Mouse (Mus musculus): ENCODE measurements around the gene Rnf220. TPM values are rescaled to one million over a fixed set of nuclear protein-coding genes. Genes with fewer than 3 reads are reported as not detected.

Rnf220 gene
- polyA plus RNA-seq, 1 experiment: 217 TPM

DNA sequence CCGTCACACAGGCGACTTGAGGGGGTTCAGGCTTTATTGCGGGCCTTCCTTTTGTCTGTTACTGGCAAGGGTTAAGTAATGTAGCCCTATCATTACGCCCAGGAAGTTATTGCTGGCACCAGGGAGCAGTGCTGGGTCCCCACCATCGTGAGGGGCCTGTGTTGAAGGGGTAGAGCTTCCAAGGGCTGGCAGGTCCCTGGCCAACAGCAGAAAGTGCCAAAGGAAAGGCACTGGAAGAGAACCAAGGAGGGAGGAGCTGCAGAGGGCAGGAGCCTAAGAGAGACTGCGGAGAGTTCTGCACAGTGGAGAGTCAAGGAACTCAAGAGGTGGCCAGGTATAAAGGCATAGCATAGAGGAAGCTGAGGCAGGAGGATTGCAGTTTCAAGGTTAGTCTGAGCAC lies 242.2 kb downstream of the Rnf220 start:
- Histone ChIP-seq H3K4me3 (ENCODE audit: insufficient read depth, low read length) (no peak overlapping the region), H3K27ac (ENCODE audit: insufficient read depth, low read length) (no peak overlapping the region), H3K4me1 (ENCODE audit: control insufficient read depth, insufficient read depth, low read length) (no peaks in the 10 kb centered on the region; the same call in 1 of the 2 replicates)
- no peak for TF ChIP-seq CTCF (IDR thresholded peaks at IDR 0.05; ENCODE audit: extremely low read depth, insufficient read depth, low read length)
- TF ChIP-seq POLR2A (IDR thresholded peaks at IDR 0.05; ENCODE audit: extremely low read depth, insufficient read depth, low read length): no peak

DNA sequence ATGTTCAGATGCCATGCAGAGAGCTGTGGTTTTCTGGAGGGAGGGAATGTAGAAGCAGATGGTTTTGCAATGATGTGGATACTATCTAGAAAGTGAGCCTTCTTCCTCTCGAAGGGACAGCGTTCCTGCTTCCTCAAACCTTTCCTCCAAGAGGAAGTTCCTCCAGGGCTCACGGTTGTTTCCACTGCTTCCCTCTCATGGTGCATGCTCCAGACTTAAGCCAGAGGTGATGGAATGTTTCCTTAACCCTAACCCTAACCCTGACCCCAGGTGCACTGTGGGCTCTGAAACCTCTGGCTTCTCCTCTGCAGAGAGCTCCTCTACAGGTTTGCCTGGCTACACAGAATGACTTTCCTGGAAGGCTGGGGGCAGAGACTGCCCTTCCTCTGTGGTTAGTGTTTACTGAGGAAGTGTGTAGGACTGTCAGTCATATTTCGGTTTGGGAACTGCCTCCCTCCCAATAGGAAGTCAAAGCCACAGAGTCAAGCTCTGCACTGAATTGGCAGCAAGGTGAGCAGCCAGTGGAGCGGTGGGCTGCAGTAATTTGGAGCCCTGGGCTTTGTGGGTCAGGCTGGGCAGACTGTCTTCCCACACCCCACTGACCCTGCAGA lies 242.7 kb downstream of the Rnf220 start:
- TF ChIP-seq CTCF (IDR thresholded peaks at IDR 0.05; ENCODE audit: extremely low read depth, insufficient read depth, low read length): no peak
- TF ChIP-seq POLR2A (IDR thresholded peaks at IDR 0.05; ENCODE audit: extremely low read depth, insufficient read depth, low read length): no peak
- Histone ChIP-seq H3K27ac (ENCODE audit: insufficient read depth, low read length) (no peak overlapping the region), H3K4me1 (ENCODE audit: control insufficient read depth, insufficient read depth, low read length) (no peaks in the 10 kb centered on the region; the same call in 1 of the 2 replicates), H3K4me3 (ENCODE audit: insufficient read depth, low read length) (no peak overlapping the region)

DNA sequence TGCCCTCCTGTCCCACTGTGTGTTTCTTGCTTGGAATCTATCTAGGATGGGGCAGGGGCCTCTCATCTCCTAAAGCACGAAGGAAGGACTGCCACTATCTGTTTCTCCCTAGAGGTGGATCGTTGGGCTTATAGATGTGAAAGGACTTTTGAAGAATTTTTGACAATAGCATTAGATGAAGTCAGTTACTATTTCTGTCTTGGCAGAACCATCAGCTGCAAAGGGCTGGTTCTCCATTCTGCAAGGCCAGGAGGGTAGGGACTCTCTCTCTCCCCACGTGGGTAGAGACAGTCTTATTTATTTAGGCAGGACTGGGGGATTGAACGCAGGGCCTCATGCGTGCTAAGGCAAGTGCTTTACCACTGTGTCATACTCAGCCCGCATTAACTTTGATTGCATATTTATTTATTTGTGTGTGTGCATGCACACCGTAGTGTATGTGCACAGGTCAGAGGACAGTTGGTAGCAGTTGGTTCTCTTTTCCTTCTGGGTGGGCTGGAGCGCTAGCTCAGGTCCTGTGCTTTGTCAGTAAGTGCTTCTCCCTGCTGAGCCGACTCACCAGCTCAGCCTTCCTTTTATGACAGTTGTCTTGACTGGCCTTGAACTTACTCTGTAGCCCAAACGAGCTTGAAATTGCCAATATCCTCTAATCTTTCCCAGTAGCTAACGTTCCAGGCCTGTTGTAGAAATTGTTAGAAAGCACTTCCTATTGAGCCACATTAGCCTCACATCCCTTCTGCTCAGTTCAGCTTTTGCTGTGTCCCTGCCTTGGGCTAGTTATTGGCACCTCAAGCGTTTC lies 243.4 kb downstream of the Rnf220 start:
- no peak overlapping the region for H3K27ac ChIP-seq (ENCODE audit: insufficient read depth, low read length)
- H3K4me1 ChIP-seq (ENCODE audit: control insufficient read depth, insufficient read depth, low read length): no peaks in the 10 kb centered on the region; the same call in 1 of the 2 replicates
- no peak overlapping the region for H3K4me3 ChIP-seq (ENCODE audit: insufficient read depth, low read length)
- TF ChIP-seq CTCF (IDR thresholded peaks at IDR 0.05; ENCODE audit: extremely low read depth, insufficient read depth, low read length): no peak
- TF ChIP-seq POLR2A (IDR thresholded peaks at IDR 0.05; ENCODE audit: extremely low read depth, insufficient read depth, low read length): no peak

DNA sequence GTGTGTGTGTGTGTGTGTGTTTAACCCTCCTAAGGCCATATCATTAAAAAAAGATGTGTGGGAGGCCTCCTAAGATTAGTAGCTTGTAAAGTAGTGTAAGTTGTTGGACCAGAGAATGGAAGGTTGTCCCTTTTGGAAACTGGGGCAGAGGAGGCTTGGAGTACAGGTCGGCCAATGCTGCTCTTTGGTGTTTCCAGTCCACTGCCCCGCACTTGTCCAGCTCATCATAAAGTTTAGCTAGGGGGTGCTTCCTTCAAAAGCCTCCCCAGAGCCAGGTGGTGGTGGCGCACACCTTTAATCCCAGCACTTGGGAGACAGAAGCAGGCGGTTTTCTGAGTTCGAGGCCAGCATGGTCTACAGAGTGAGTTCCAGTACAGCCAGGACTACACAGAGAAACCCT lies 244.1 kb downstream of the Rnf220 start:
- TF ChIP-seq POLR2A (IDR thresholded peaks at IDR 0.05; ENCODE audit: extremely low read depth, insufficient read depth, low read length): no peak
- no peak for TF ChIP-seq CTCF (IDR thresholded peaks at IDR 0.05; ENCODE audit: extremely low read depth, insufficient read depth, low read length)
- H3K4me1 ChIP-seq (ENCODE audit: control insufficient read depth, insufficient read depth, low read length): no peaks in the 10 kb centered on the region; the same call in 1 of the 2 replicates
- H3K4me3 ChIP-seq (ENCODE audit: insufficient read depth, low read length): no peak overlapping the region; the same call in 1 of the 2 replicates
- H3K27ac ChIP-seq (ENCODE audit: insufficient read depth, low read length): no peak overlapping the region

DNA sequence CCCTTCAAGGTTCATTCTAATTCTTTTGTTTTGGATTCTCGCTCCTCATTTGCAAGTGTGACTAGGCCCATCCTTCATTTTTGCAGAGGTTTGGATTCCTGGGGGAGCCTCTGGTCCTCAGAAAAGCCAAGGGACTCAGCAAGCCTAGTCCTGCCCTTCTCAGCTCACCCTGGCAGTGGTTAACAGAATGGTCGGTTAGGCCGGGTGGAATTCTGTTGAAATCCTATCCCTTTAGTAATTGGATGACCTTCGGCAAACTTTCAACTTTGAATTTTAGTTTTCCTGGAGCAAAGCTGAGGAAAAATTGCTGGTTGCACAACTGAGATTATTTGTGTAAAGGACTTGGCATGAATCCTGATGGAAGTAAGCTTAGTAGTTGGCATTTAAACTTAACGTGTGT lies 244.5 kb downstream of the Rnf220 start:
- TF ChIP-seq POLR2A (IDR thresholded peaks at IDR 0.05; ENCODE audit: extremely low read depth, insufficient read depth, low read length) (no peak), CTCF (IDR thresholded peaks at IDR 0.05; ENCODE audit: extremely low read depth, insufficient read depth, low read length) (no peak)
- no peak overlapping the region for H3K27ac ChIP-seq (ENCODE audit: insufficient read depth, low read length)
- peak overlapping the region; percentile 75 for H3K4me3 ChIP-seq (ENCODE audit: insufficient read depth, low read length)
- H3K4me1 ChIP-seq (ENCODE audit: control insufficient read depth, insufficient read depth, low read length): no peaks in the 10 kb centered on the region; the same call in 1 of the 2 replicates

DNA sequence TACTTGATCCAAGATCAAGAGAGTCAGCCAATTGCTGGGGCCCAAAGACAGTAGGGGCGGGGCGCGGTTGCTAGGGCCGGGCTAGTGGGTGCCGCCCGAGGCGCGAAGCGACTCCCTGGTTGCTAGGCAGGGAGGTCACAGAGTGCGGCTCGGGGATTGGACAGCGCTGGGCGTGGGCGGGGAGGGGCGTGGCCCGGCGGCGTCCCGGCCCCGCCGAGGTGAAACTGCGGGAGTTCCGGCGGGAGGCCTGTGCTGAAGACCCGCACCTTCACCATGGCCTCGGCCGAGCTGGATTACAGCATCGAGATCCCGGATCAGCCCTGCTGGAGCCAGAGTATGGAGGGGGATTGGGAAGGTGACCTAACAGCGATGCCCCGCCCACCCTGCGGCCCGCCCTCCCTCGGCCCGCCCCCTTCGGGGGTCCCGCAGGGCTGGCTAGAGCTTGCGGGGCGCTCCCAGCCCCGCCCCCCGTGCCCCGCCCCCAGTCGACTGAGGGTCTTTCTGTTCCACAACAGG lies 245.0 kb downstream of the Rnf220 start, which contains the start of the genes Tmem53 and Armh1:
Tmem53 (plus strand) TSS at position 151 of the 516 bp plus-strand sequence.
Armh1 (minus strand) TSS at position 325 of the 516 bp plus-strand sequence.
- 0 out of 2 replicates have a peak, but pooled peaks have one; percentile 14 for TF ChIP-seq POLR2A (IDR thresholded peaks at IDR 0.05; ENCODE audit: extremely low read depth, insufficient read depth, low read length)
- no peak for TF ChIP-seq CTCF (IDR thresholded peaks at IDR 0.05; ENCODE audit: extremely low read depth, insufficient read depth, low read length)
- Histone ChIP-seq H3K27ac (ENCODE audit: insufficient read depth, low read length) (no peak within 1 kb of the TSS), H3K4me1 (ENCODE audit: control insufficient read depth, insufficient read depth, low read length) (no peaks in the 10 kb centered on the region; the same call in 1 of the 2 replicates), H3K4me3 (ENCODE audit: insufficient read depth, low read length) (peak within 1 kb of the TSS; percentile 75)

DNA sequence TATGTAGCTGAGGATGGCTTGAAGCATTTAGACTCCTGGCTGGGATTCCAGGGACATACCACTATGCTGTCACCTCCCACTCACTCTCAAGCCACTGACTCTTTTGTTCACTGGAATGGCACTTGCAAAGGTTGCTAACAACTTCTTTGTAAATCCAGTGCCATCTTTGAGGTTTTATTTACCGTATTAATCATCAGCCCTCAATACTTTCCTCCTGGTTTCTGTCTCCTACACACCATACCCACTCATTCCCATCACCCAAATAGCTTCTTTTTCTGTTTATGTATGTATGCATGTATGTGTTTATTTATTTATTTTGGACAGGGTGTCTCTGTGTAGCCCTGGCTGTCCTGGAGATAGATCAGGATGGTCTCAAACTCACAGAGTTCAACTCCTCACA lies 245.9 kb downstream of the Rnf220 start:
- H3K4me1 ChIP-seq (ENCODE audit: control insufficient read depth, insufficient read depth, low read length): no peaks in the 10 kb centered on the region; the same call in 1 of the 2 replicates
- no peak for TF ChIP-seq POLR2A (IDR thresholded peaks at IDR 0.05; ENCODE audit: extremely low read depth, insufficient read depth, low read length)
- no peak for TF ChIP-seq CTCF (IDR thresholded peaks at IDR 0.05; ENCODE audit: extremely low read depth, insufficient read depth, low read length)
- H3K27ac ChIP-seq (ENCODE audit: insufficient read depth, low read length): no peak overlapping the region
- no peak overlapping the region; the same call in 1 of the 2 replicates for H3K4me3 ChIP-seq (ENCODE audit: insufficient read depth, low read length)

DNA sequence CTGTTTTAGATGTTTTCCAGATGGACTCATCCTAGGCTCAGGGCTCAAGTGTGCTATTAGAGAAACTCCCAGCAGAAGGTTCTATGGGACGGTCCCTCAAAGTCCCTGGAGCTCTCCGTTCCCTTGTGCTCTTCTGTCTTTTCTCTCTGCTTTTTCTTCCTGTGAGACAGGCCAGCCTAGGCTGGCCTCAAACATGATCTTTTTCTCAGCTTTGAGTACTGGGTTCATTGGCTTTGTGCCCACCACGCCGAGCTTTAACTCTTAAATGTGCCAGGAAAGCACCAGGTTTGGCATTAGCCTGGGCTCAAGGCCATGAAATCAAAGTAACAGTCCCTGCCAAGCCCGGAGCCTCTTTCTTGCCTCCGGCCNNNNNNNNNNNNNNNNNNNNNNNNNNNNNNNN lies 256.0 kb downstream of the Rnf220 start:
- no peak overlapping the region for H3K27ac ChIP-seq (ENCODE audit: insufficient read depth, low read length)
- no peak overlapping the region for H3K4me3 ChIP-seq (ENCODE audit: insufficient read depth, low read length)
- no peak for TF ChIP-seq CTCF (IDR thresholded peaks at IDR 0.05; ENCODE audit: extremely low read depth, insufficient read depth, low read length)
- no peak for TF ChIP-seq POLR2A (IDR thresholded peaks at IDR 0.05; ENCODE audit: extremely low read depth, insufficient read depth, low read length)

DNA sequence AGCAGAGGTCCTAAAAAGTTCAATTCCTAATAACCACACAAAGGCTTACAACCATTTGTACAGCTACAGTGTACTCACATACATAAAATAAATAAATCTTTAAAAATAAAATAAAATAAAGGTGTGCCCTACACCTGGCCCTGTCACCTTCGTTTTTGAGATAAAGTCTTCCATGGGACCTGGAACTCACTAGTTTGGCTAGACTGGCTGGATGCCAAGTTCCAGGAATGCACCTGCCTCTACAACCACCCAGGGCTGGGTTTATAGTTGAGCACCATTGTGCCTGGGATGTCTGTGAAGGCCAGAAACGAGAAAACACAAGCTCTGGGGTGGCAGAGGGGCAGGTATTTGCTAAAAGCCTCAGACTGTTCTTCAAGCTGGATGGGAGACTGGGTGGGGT lies 257.7 kb downstream of the Rnf220 start:
- no peak overlapping the region for H3K4me3 ChIP-seq (ENCODE audit: insufficient read depth, low read length)
- H3K4me1 ChIP-seq (ENCODE audit: control insufficient read depth, insufficient read depth, low read length): no peaks in the 10 kb centered on the region
- TF ChIP-seq POLR2A (IDR thresholded peaks at IDR 0.05; ENCODE audit: extremely low read depth, insufficient read depth, low read length): no peak
- no peak for TF ChIP-seq CTCF (IDR thresholded peaks at IDR 0.05; ENCODE audit: extremely low read depth, insufficient read depth, low read length)
- H3K27ac ChIP-seq (ENCODE audit: insufficient read depth, low read length): no peak overlapping the region

More for the DNA sequence above, 256.0 kb downstream of the Rnf220 start:
- H3K4me1 ChIP-seq (ENCODE audit: control insufficient read depth, insufficient read depth, low read length): no peaks in the 10 kb centered on the region

Measured in cortical plate, adult 2 months (tissue).